18 mouse cellular contexts compared by ENCODE assay signal in the genomic region with DNA sequence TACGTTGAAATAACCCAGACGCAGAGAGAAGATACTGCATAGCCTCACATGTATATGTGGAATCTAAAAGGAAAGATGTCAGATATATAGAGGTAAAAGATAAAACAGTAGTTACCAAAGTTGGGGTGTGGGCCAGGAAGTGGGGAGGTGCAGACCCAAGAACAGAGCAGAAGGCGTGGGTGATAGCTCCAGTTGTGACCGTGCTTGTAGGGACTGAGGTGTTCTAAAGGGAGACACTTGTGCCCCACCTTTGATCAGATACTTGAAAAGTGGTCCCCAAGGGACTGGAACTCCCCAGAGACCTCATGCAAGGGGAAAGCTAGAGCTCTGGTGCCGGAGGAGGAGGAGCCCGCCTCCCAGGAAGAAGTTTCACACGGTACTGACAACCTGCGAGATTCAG. TPM values are rescaled to one million over a fixed set of nuclear protein-coding genes. Genes with fewer than 3 reads are reported as not detected.
"Had no signal": no experiment of that assay in that cellular context is flagged by ENCODE, and none has a peak within 500 bp of the region (broad histone marks: within the 10 kb centered on the region; RNA-seq: fewer than 3 reads in every experiment).

No protein-coding gene starts in this region.

- H3K27ac ChIP-seq: kidney, postnatal 0 days; limb, embryonic 13.5 days; liver, embryonic 15.5 days; neural tube, embryonic 12.5 days; stomach, embryonic 15.5 days had no signal

- H3K36me3 ChIP-seq: limb, embryonic 13.5 days; liver, embryonic 15.5 days; neural tube, embryonic 12.5 days; stomach, embryonic 15.5 days had no signal

- H3K27me3 ChIP-seq: limb, embryonic 13.5 days; neural tube, embryonic 12.5 days; stomach, embryonic 15.5 days had no signal

- DNase-seq: kidney, adult 11 months; kidney, adult 9 months; kidney, postnatal 36 days; layer of hippocampus, adult 9-11 months; layer of hippocampus, postnatal 36 days; left cerebral cortex, postnatal 4 days; lung, adult 2 months; lung, postnatal 36 days; midbrain, embryonic 14.5 days; spleen, adult 18-20 months had no signal

- ATAC-seq: lung, postnatal 0 days had no signal

- H3K9me3 ChIP-seq: limb, embryonic 13.5 days; liver, embryonic 15.5 days; neural tube, embryonic 12.5 days; stomach, embryonic 15.5 days had no signal

- H3K4me3 ChIP-seq: limb, embryonic 13.5 days; liver, embryonic 15.5 days; myocyte; neural tube, embryonic 12.5 days; stomach, embryonic 15.5 days had no signal

- H3K4me1 ChIP-seq: liver, embryonic 15.5 days; neural tube, embryonic 12.5 days; stomach, embryonic 15.5 days had no signal

RNA-seq across cellular contexts. Expression of gene Fam186b, which starts 19.6 kb away (rescaled TPM):
- polyA plus RNA-seq: liver, adult 2 months; liver, embryonic 15.5 days; lung, adult 2 months; lung, postnatal 0 days had no signal

RNA-seq across cellular contexts. Expression of gene Kcnh3, which starts 51.4 kb away (rescaled TPM):
- polyA plus RNA-seq: liver, adult 2 months had no signal
